Mouse (Mus musculus): ENCODE measurements around the gene Mfsd6l.

Mfsd6l gene

GRCm38 (mm10) chr11:68555918-68556584 is at the start of gene Mfsd6l:
Gene Mfsd6l, plus strand, starts transcription at chr11:68556186.
- peak; percentile 84 to 89 for DNase-seq

GRCm38 (mm10) chr11:68507246-68507645 is 48.7 kb upstream of the Mfsd6l start:
- DNase-seq, result no peak

- no peak for DNase-seq
Observed at GRCm38 (mm10) chr11:68508619-68509018, 47.4 kb upstream of the Mfsd6l start.

GRCm38 (mm10) chr11:68509194-68509593 is 46.8 kb upstream of the Mfsd6l start:
- DNase-seq, result no peak

GRCm38 (mm10) chr11:68513969-68514368 is 42.0 kb upstream of the Mfsd6l start:
- DNase-seq, result no peak

- DNase-seq, result no peak
Observed at GRCm38 (mm10) chr11:68519362-68519761, 36.6 kb upstream of the Mfsd6l start.

GRCm38 (mm10) chr11:68519815-68520214 is 36.2 kb upstream of the Mfsd6l start:
- no peak for DNase-seq

GRCm38 (mm10) chr11:68520439-68520838 is 35.5 kb upstream of the Mfsd6l start:
- no peak for DNase-seq

- no peak for DNase-seq
Observed at GRCm38 (mm10) chr11:68521352-68521751, 34.6 kb upstream of the Mfsd6l start.

- no peak for DNase-seq
Observed at GRCm38 (mm10) chr11:68526441-68526840, 29.5 kb upstream of the Mfsd6l start.

- DNase-seq, result peak; percentile 78 to 84
Observed at GRCm38 (mm10) chr11:68531066-68531806, 24.8 kb upstream of the Mfsd6l start.

- no peak for DNase-seq
Observed at GRCm38 (mm10) chr11:68531941-68532535, 23.9 kb upstream of the Mfsd6l start.

- peak; percentile 42 to 56 for DNase-seq
Observed at GRCm38 (mm10) chr11:68532773-68533172, 23.2 kb upstream of the Mfsd6l start.

- no peak for DNase-seq
Observed at GRCm38 (mm10) chr11:68533971-68534475, 22.0 kb upstream of the Mfsd6l start.

- DNase-seq, result no peak
Observed at GRCm38 (mm10) chr11:68536026-68536425, 20.0 kb upstream of the Mfsd6l start.

GRCm38 (mm10) chr11:68536465-68536864 is 19.5 kb upstream of the Mfsd6l start:
- peak in 1 of 2 experiments; percentile 22 for DNase-seq

GRCm38 (mm10) chr11:68539621-68540020 is 16.4 kb upstream of the Mfsd6l start:
- DNase-seq, result no peak

GRCm38 (mm10) chr11:68544554-68544953 is 11.4 kb upstream of the Mfsd6l start:
- DNase-seq, result peak; percentile 68 to 73

- no peak for DNase-seq
Observed at GRCm38 (mm10) chr11:68545172-68545571, 10.8 kb upstream of the Mfsd6l start.

GRCm38 (mm10) chr11:68545682-68546222 is 10.2 kb upstream of the Mfsd6l start:
- DNase-seq, result no peak

GRCm38 (mm10) chr11:68547484-68547883 is 8.5 kb upstream of the Mfsd6l start:
- DNase-seq, result no peak

- no peak for DNase-seq
Observed at GRCm38 (mm10) chr11:68549597-68549996, 6.4 kb upstream of the Mfsd6l start.

- no peak for DNase-seq
Observed at GRCm38 (mm10) chr11:68550358-68550757, 5.6 kb upstream of the Mfsd6l start.

Measured in kidney, postnatal 4 days (tissue).